Mouse (Mus musculus) spleen, adult 12 weeks (tissue): Measurements from ENCODE around the gene Myl7.

ENCODE experiments used
- DNase-seq: peaks from one replicate; pipeline ENCODE4 v3.0.0; 2022; ENCODE audit warnings: low spot score

Myl7 gene

GRCm38 (mm10) chr11:5862394-5863105 is 36.0 kb downstream of the Myl7 start:
- no peak for DNase-seq

DNA sequence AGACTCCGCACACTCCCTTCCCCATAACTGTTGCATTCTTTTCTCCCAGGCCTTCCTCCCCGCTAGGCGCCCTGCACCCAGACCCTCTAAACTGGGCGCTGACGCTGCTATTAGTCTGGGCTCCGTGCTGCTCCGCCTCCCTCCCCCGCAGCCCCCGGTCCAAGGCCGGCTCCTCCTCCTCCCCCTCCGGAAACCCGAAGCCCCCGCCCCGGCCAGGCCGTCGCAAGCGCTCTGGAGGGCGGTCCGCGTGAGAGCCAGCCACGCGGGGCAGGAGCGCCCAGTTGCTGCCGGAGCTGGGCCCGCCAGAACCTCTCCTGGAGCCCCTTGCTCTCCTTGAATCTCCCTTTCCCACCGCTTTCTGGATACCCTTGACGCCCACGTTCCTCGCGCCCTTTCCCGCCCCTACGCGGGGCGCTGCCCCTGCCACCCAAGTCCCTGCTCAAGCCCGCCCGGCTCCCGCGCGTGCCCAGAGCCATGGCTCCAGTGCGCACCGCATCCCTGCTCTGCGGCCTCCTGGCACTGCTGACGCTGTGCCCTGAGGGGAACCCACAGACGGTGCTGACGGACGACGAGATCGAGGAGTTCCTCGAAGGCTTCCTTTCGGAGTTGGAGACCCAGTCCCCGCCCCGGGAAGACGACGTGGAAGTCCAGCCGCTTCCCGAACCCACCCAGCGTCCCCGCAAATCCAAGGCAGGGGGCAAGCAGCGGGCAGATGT is 36.7 kb downstream of the Myl7 start, which contains the start of gene Aebp1:
Aebp1 (plus strand) TSS at position 270 of the 716 bp plus-strand sequence.
- no peak for DNase-seq

GRCm38 (mm10) chr11:5860639-5861038 is 37.9 kb downstream of the Myl7 start:
- no peak for DNase-seq

- no peak for DNase-seq
Observed at GRCm38 (mm10) chr11:5859883-5860550, 38.6 kb downstream of the Myl7 start.

- no peak for DNase-seq
Observed at GRCm38 (mm10) chr11:5858723-5859122, 39.9 kb downstream of the Myl7 start.

DNA sequence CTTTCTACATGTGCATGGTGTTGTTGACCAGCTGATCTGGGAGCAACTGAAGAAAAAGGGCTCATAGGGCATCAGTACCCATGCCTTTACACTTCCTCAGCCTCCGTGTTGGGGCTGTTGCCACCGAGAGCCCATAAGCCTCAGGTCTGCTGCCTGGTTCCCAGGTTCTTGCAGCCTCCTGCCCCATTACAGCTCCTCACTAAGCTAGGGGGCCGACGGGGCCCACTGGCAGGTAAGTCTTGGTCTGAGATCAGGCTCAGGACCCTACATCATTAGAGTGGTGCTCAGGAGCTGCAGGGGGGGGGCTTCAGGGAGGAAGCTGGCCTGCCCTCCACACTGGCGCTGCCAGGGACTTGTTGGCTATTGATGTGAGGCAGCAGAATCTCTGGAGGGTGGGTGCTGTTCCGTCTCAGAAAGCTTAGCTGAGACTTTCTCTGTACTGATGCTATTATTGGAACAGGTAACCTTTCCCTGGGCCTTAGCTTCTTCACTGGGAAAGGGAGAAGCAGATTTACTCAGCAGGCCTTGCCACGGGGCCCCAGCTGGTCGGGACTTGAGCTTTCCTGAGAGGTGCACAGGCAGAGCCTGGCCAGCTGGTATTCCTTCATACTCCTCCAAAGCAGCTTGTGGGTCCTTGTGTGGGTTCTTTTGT is 42.0 kb downstream of the Myl7 start:
- DNase-seq, result no peak

GRCm38 (mm10) chr11:5855902-5856301 is 42.7 kb downstream of the Myl7 start:
- DNase-seq, result no peak

- no peak for DNase-seq
Observed at GRCm38 (mm10) chr11:5855481-5855880, 43.1 kb downstream of the Myl7 start.

- no peak for DNase-seq
Observed at GRCm38 (mm10) chr11:5852314-5852713, 46.3 kb downstream of the Myl7 start.

GRCm38 (mm10) chr11:5851021-5851736 is 47.4 kb downstream of the Myl7 start:
- DNase-seq, result no peak

- DNase-seq, result no peak
Observed at GRCm38 (mm10) chr11:5850452-5850851, 48.1 kb downstream of the Myl7 start.

DNA sequence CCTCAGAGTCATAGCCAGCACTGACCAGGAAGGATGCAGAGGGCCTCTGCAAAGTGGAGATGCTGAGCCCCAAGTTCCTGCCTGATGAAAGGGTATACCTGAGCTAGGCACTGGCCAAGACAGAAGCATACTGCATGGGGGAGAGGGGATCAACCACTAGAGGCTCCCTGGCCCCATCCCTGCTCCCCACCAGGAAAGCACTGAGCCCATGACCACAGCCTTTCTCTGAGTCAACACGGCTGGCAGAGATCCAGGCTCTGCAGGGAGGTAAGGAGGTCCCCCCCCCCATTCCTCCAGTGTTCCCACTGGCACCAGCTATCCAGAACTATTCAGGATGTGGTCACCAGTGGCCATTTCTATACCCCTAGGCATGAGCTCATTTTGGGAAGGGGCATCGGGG is 49.3 kb downstream of the Myl7 start:
- DNase-seq, result no peak

DNA sequence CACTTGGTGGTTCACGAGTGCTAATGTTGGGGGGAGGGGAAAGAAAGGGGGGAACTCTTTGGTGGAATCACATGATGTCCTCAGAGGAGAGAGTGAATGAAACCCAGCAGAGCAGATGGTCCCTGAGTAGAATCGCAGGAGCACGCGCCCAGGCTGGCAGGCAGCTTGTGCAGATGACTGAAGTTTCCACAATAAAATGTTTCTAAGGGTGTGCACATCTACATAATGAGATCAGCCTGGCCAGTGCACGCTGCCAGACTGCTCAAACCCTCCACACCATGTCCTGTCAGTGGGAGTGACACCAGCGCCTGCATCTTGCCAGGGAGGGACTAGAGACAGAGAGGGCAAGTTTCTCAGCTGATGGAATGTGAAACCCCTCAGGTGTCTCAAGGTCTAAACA is 49.8 kb downstream of the Myl7 start:
- DNase-seq, result no peak

DNA sequence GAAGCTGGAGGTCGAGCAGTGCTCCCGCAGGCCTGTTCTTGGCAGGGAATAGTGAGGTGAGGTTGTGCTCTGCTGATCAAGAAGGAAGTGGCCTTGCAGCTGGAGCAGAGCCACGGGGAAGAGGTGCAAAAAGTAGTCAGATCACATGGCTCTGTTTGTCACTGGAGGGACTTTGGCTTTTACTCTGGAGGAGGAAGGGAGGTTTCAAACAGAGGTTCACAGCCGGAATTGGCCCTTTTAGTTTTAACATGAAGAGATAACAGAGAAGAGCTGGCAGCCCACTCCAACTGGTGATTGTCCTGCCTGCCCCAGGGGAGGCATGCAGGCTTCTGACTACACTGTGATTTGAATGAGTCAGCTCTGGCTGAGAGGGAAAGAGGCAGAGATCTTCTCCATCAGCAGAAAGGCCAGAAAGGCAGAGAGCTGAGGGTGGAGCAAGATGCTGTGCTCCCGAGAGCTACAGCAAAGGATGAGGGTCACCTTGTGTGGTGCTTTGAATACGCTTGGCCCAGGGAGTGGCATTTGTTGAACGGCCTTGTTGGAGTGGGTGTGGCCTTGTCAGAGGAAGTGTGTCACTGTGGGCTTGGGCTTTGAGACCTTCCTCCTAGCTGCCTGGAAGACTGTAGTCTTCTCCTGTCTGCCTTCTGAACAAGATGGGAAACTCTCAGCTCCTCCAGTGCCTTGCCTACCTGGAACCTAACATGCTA is 51.8 kb downstream of the Myl7 start:
- no peak for DNase-seq
